Mouse (Mus musculus) MEL (cell line): Measurements from ENCODE around the gene Als2cr12.

Source experiments
- CTCF ChIP-seq, 3 experiments: IDR thresholded peaks in 2 of 3; conservative IDR thresholded peaks in 1 of 3; 2 replicates each; pipeline ENCODE4 v1.5.1; 2011 to 2012; ENCODE audit warnings: low read length in 3 of 3, low read depth in 2 of 3, mild to moderate bottlenecking in 2 of 3, improper control_type of control experiment in 1 of 3, inconsistent platforms in 1 of 3, mixed read lengths in 1 of 3, moderate library complexity in 1 of 3; ENCODE audit not compliant: control insufficient read depth in 1 of 3, insufficient read depth in 1 of 3, poor library complexity in 1 of 3, severe bottlenecking in 1 of 3
- EP300 ChIP-seq, 2 experiments: IDR thresholded peaks; 2 replicates each; pipeline ENCODE4 v1.6.1; 2011; ENCODE audit warnings: improper control_type of control experiment in 2 of 2, low read length in 2 of 2, low read depth in 1 of 2, mild to moderate bottlenecking in 1 of 2
- HCFC1 ChIP-seq: IDR thresholded peaks from 2 replicates; pipeline ENCODE4 v1.6.1; 2012; ENCODE audit warnings: low read depth, mild to moderate bottlenecking, inconsistent platforms, low read length, improper control_type of control experiment, moderate library complexity
- JUND ChIP-seq: IDR thresholded peaks from 2 replicates; pipeline ENCODE4 v1.6.1; 2011; ENCODE audit warnings: low read depth, mild to moderate bottlenecking, improper control_type of control experiment, low read length
- MAZ ChIP-seq: IDR thresholded peaks from 2 replicates; pipeline ENCODE4 v1.6.1; 2012; ENCODE audit warnings: low read depth, mild to moderate bottlenecking, inconsistent platforms, low read length, improper control_type of control experiment
- MYC ChIP-seq: IDR thresholded peaks from 2 replicates; pipeline ENCODE4 v1.6.1; 2011; ENCODE audit warnings: low read depth, mild to moderate bottlenecking, low read length, improper control_type of control experiment, moderate library complexity
- NELFE ChIP-seq: IDR thresholded peaks from 2 replicates; pipeline ENCODE4 v1.6.1; 2011; ENCODE audit warnings: low read depth, low read length, improper control_type of control experiment
- POLR2A ChIP-seq, 2 experiments: IDR thresholded peaks; 2 replicates each; pipeline ENCODE4 v1.6.1; 2011 to 2012; ENCODE audit warnings: low read length in 2 of 2, mild to moderate bottlenecking in 2 of 2, control low read depth in 1 of 2, improper control_type of control experiment in 1 of 2, low read depth in 1 of 2, moderate library complexity in 1 of 2; ENCODE audit not compliant: control insufficient read depth in 1 of 2, insufficient read depth in 1 of 2, poor library complexity in 1 of 2
- SIN3A ChIP-seq: IDR thresholded peaks from 2 replicates; pipeline ENCODE4 v1.6.1; 2012; ENCODE audit warnings: low read length, improper control_type of control experiment, inconsistent platforms
- SMC3 ChIP-seq: IDR thresholded peaks from 2 replicates; pipeline ENCODE4 v1.6.1; 2011; ENCODE audit warnings: low read depth, low read length, improper control_type of control experiment
- TAL1 ChIP-seq: IDR thresholded peaks from 2 replicates; pipeline ENCODE4 v1.6.1; 2012; ENCODE audit warnings: mild to moderate bottlenecking, inconsistent platforms, low read length, moderate library complexity, mixed read lengths
- TBP ChIP-seq: IDR thresholded peaks from 2 replicates; pipeline ENCODE4 v1.8.0; 2011; ENCODE audit warnings: low read depth, low read length, improper control_type of control experiment
- USF2 ChIP-seq, 2 experiments: IDR thresholded peaks; 2 replicates each; pipeline ENCODE4 v1.6.1; 2011 to 2012; ENCODE audit warnings: improper control_type of control experiment in 2 of 2, low read length in 2 of 2, borderline replicate concordance in 1 of 2, inconsistent platforms in 1 of 2, low read depth in 1 of 2, mild to moderate bottlenecking in 1 of 2; ENCODE audit not compliant: insufficient read depth in 1 of 2

GRCm38 (mm10) chr1:58739529-58739928, 43.7 kb upstream of the Als2cr12 start:
- TF ChIP-seq USF2 (IDR thresholded peaks at IDR 0.05; ENCODE audit: borderline replicate concordance in 1 of 2, insufficient read depth in 1 of 2, low read depth in 1 of 2, low read length in 2 of 2), result no peak
- no peak for TF ChIP-seq POLR2A (IDR thresholded peaks at IDR 0.05; ENCODE audit: control insufficient read depth in 1 of 2, insufficient read depth in 1 of 2, low read depth in 1 of 2, low read length in 2 of 2, poor library complexity in 1 of 2)
- TF ChIP-seq SIN3A, result no peak
- no peak for TF ChIP-seq MYC
- TF ChIP-seq CTCF (IDR thresholded peaks at IDR 0.05 in 2 of 3, conservative IDR thresholded peaks at IDR 0.05 in 1 of 3; ENCODE audit: control insufficient read depth in 1 of 3, insufficient read depth in 1 of 3, low read depth in 2 of 3, low read length in 3 of 3, poor library complexity in 1 of 3, severe bottlenecking in 1 of 3), result no peak
- no peak for TF ChIP-seq HCFC1
- TF ChIP-seq JUND, result no peak
- TF ChIP-seq TBP, result no peak
- no peak for TF ChIP-seq NELFE
- no peak for TF ChIP-seq SMC3
- TF ChIP-seq EP300 (IDR thresholded peaks at IDR 0.05; ENCODE audit: low read depth in 1 of 2, low read length in 2 of 2), result no peak
- TF ChIP-seq TAL1, result no peak
- no peak for TF ChIP-seq MAZ
